Mouse (Mus musculus): ENCODE data around the gene Rtp3.

The Rtp3 gene

GRCm38 (mm10) chr9:110990204-110990603, at the start of gene Rtp3:
Gene Rtp3, minus strand, starts transcription at chr9:110990583.
- DNase-seq (ENCODE audit: low read depth, low spot score) = no peak

GRCm38 (mm10) chr9:111039966-111040365, 49.6 kb upstream of the Rtp3 start:
- DNase-seq (ENCODE audit: low read depth, low spot score) = no peak

- DNase-seq (ENCODE audit: low read depth, low spot score) = no peak
These were observed 43.3 kb upstream of the Rtp3 start for GRCm38 (mm10) chr9:111033717-111034116.

- DNase-seq (ENCODE audit: low read depth, low spot score) = no peak
These were observed 36.4 kb upstream of the Rtp3 start for GRCm38 (mm10) chr9:111026791-111027190.

- DNase-seq (ENCODE audit: low read depth, low spot score) = no peak
These were observed 28.6 kb upstream of the Rtp3 start, which contains the start of gene Ltf for GRCm38 (mm10) chr9:111019022-111019421. Gene Ltf, plus strand, starts transcription at chr9:111019271.

GRCm38 (mm10) chr9:111015658-111016057, 25.3 kb upstream of the Rtp3 start:
- DNase-seq (ENCODE audit: low read depth, low spot score) = no peak

GRCm38 (mm10) chr9:111012041-111012440, 21.7 kb upstream of the Rtp3 start:
- no peak for DNase-seq (ENCODE audit: low read depth, low spot score)

GRCm38 (mm10) chr9:111011550-111011949, 21.2 kb upstream of the Rtp3 start:
- DNase-seq (ENCODE audit: low read depth, low spot score) = no peak

GRCm38 (mm10) chr9:111009763-111010162, 19.4 kb upstream of the Rtp3 start:
- no peak for DNase-seq (ENCODE audit: low read depth, low spot score)

GRCm38 (mm10) chr9:111006544-111006943, 16.2 kb upstream of the Rtp3 start:
- DNase-seq (ENCODE audit: low read depth, low spot score) = no peak

- no peak for DNase-seq (ENCODE audit: low read depth, low spot score)
These were observed 12.9 kb upstream of the Rtp3 start for GRCm38 (mm10) chr9:111003279-111003678.

GRCm38 (mm10) chr9:111001621-111002020, 11.2 kb upstream of the Rtp3 start:
- no peak for DNase-seq (ENCODE audit: low read depth, low spot score)

- no peak for DNase-seq (ENCODE audit: low read depth, low spot score)
These were observed 9.5 kb upstream of the Rtp3 start for GRCm38 (mm10) chr9:110999856-111000255.

- DNase-seq (ENCODE audit: low read depth, low spot score) = no peak
These were observed 8.7 kb upstream of the Rtp3 start for GRCm38 (mm10) chr9:110999056-110999455.

- DNase-seq (ENCODE audit: low read depth, low spot score) = peak; percentile 86
These were observed 6.9 kb upstream of the Rtp3 start for GRCm38 (mm10) chr9:110997245-110997644.

- peak; percentile 76 for DNase-seq (ENCODE audit: low read depth, low spot score)
These were observed 4.4 kb upstream of the Rtp3 start for GRCm38 (mm10) chr9:110994716-110995172.

GRCm38 (mm10) chr9:110993281-110993709, 2.9 kb upstream of the Rtp3 start:
- DNase-seq (ENCODE audit: low read depth, low spot score) = no peak

GRCm38 (mm10) chr9:110989543-110989942, 840 bp downstream of the Rtp3 start:
- DNase-seq (ENCODE audit: low read depth, low spot score) = no peak

GRCm38 (mm10) chr9:110989141-110989540, 1.2 kb downstream of the Rtp3 start:
- no peak for DNase-seq (ENCODE audit: low read depth, low spot score)

GRCm38 (mm10) chr9:110988078-110988477, 2.3 kb downstream of the Rtp3 start:
- no peak for DNase-seq (ENCODE audit: low read depth, low spot score)

GRCm38 (mm10) chr9:110987331-110987730, 3.1 kb downstream of the Rtp3 start:
- no peak for DNase-seq (ENCODE audit: low read depth, low spot score)

- no peak for DNase-seq (ENCODE audit: low read depth, low spot score)
These were observed 4.4 kb downstream of the Rtp3 start for GRCm38 (mm10) chr9:110985951-110986350.

- no peak for DNase-seq (ENCODE audit: low read depth, low spot score)
These were observed 4.8 kb downstream of the Rtp3 start for GRCm38 (mm10) chr9:110985541-110985940.

- no peak for DNase-seq (ENCODE audit: low read depth, low spot score)
These were observed 6.3 kb downstream of the Rtp3 start for GRCm38 (mm10) chr9:110984096-110984495.

Data from forelimb bud, embryonic 11.5 days (tissue).